Mouse (Mus musculus): ENCODE results near the gene Plagl1. TPM values are rescaled to one million over a fixed set of nuclear protein-coding genes. Genes with fewer than 3 reads are reported as not detected.

Gene Plagl1
- polyA plus RNA-seq, 1 experiment from 2014 or later: 38.6 TPM

DNA sequence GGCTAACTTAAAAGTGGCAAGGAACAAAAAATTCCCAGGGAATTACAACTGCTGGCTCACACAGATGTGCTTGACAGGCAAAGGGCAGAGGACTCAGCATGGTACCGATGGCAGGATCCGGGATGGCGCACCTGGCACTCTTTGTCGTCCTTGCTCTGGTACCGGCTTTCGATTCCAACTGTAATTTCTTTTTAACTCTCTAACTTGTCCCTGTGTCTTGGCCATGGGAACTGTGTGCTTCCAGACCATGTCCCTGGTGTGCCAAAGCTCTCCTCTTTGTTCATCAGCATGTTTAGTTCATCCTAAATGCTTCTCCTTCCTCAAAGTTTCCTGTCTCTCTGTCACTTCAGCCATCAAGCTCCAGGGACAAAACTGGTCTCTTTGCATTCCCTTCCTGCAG, 77.6 kb downstream of the Plagl1 start:
- no peak overlapping the region for H3K27ac ChIP-seq (ENCODE audit: low read length)
- no peak overlapping the region for H3K4me2 ChIP-seq (ENCODE audit: low read length)
- H3K27me3 ChIP-seq (replicated peaks; ENCODE audit: control insufficient read depth, insufficient read depth, low read length): no peaks in the 10 kb centered on the region
- H3K4me3 ChIP-seq (replicated peaks; ENCODE audit: low read length): no peak overlapping the region
- 86% methylated on average over 6 of the region's 6 CpGs for WGBS
- no peak for ATAC-seq
- no peaks in the 10 kb centered on the region for H3K36me3 ChIP-seq (ENCODE audit: control insufficient read depth, insufficient read depth)
- no peaks in the 10 kb centered on the region for H3K4me1 ChIP-seq (replicated peaks; ENCODE audit: control insufficient read depth, insufficient read depth, low read length)
- no peak overlapping the region for H3K9ac ChIP-seq (replicated peaks; ENCODE audit: low read depth, low read length)
- no peaks in the 10 kb centered on the region for H3K9me3 ChIP-seq (ENCODE audit: control insufficient read depth, low read length)

DNA sequence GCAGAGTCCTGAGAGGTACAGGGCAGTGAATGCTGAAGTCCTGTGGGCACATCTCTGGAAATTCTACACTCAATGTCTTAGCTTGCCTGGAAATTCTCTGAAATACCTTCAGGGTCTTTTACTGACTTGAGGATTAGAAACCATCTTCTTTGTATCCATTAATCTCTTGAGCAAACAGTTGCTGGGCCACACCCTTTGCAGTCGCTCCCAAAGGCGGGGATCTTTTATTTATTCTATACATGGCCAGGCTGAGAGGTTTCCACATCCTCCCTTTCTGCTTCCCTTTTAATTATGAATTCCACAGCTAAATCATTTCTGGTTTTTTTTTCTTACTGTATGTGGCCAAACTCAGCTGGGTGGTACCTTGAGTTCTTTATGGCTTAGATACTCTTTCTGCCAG, 80.1 kb downstream of the Plagl1 start:
- no peak for ATAC-seq
- Histone ChIP-seq H3K27ac (ENCODE audit: low read length) (no peak overlapping the region), H3K9me3 (ENCODE audit: control insufficient read depth, low read length) (no peaks in the 10 kb centered on the region), H3K9ac (replicated peaks; ENCODE audit: low read depth, low read length) (no peak overlapping the region), H3K27me3 (replicated peaks; ENCODE audit: control insufficient read depth, insufficient read depth, low read length) (no peaks in the 10 kb centered on the region), H3K4me1 (replicated peaks; ENCODE audit: control insufficient read depth, insufficient read depth, low read length) (no peaks in the 10 kb centered on the region), H3K36me3 (ENCODE audit: control insufficient read depth, insufficient read depth) (no peaks in the 10 kb centered on the region), H3K4me3 (replicated peaks; ENCODE audit: low read length) (no peak overlapping the region), H3K4me2 (ENCODE audit: low read length) (no peak overlapping the region)
- 75% methylated on average over 2 of the region's 2 CpGs for WGBS

DNA sequence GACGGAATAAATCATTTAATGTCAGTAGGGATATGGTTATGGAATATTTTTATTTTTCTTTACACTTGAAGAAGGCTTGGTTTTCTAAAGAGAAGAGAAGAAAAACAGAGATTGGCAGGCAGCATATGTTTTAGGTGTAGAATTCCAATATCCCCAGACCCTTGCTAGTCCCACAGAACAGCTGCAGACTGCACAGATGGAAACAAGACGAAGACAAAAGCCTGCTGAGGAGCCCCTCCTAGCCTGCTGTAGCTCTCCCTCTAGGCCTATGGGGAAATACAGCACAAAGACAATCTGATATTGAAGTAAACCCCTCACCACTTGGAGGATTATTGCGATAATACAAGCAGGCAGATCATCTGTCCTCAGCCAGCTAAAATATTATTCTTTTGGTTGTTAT, 90.1 kb downstream of the Plagl1 start:
- Histone ChIP-seq H3K4me3 (replicated peaks; ENCODE audit: low read length) (no peak overlapping the region), H3K9ac (replicated peaks; ENCODE audit: low read depth, low read length) (no peak overlapping the region), H3K27me3 (replicated peaks; ENCODE audit: control insufficient read depth, insufficient read depth, low read length) (no peaks in the 10 kb centered on the region), H3K4me2 (ENCODE audit: low read length) (no peak overlapping the region), H3K4me1 (replicated peaks; ENCODE audit: control insufficient read depth, insufficient read depth, low read length) (no peaks in the 10 kb centered on the region; the same call in 1 of the 2 replicates), H3K9me3 (ENCODE audit: control insufficient read depth, low read length) (no peaks in the 10 kb centered on the region), H3K27ac (ENCODE audit: low read length) (no peak overlapping the region), H3K36me3 (ENCODE audit: control insufficient read depth, insufficient read depth) (no peaks in the 10 kb centered on the region)
- no peak for ATAC-seq
- WGBS: 69% methylated on average over 3 of the region's 3 CpGs

DNA sequence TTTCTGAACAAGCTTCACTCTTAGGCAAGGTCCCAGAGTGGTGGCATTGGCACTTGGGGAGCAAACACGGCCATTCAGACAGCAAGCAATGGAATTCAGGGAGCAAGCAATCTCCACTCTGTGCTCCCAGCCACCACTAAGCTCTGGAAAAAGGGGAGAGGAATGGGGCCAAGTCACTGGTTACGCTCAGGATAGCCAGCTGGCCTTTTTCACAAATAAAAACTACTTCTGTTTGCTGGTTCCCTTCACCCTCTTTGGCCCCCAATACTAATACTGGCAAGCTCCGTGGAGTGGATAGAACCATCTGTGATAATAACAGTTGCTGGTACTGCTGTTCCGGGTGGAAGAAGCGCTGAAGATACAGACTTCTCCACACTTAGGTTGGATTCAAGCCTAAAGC, 91.0 kb downstream of the Plagl1 start:
- Histone ChIP-seq H3K27me3 (replicated peaks; ENCODE audit: control insufficient read depth, insufficient read depth, low read length) (no peaks in the 10 kb centered on the region), H3K4me2 (ENCODE audit: low read length) (no peak overlapping the region), H3K36me3 (ENCODE audit: control insufficient read depth, insufficient read depth) (no peaks in the 10 kb centered on the region), H3K4me1 (replicated peaks; ENCODE audit: control insufficient read depth, insufficient read depth, low read length) (no peaks in the 10 kb centered on the region; the same call in 1 of the 2 replicates), H3K27ac (ENCODE audit: low read length) (no peak overlapping the region), H3K9ac (replicated peaks; ENCODE audit: low read depth, low read length) (no peak overlapping the region), H3K9me3 (ENCODE audit: control insufficient read depth, low read length) (no peaks in the 10 kb centered on the region), H3K4me3 (replicated peaks; ENCODE audit: low read length) (no peak overlapping the region)
- ATAC-seq: peak; percentile 47
- 63% methylated on average over 5 of the region's 5 CpGs for WGBS

DNA sequence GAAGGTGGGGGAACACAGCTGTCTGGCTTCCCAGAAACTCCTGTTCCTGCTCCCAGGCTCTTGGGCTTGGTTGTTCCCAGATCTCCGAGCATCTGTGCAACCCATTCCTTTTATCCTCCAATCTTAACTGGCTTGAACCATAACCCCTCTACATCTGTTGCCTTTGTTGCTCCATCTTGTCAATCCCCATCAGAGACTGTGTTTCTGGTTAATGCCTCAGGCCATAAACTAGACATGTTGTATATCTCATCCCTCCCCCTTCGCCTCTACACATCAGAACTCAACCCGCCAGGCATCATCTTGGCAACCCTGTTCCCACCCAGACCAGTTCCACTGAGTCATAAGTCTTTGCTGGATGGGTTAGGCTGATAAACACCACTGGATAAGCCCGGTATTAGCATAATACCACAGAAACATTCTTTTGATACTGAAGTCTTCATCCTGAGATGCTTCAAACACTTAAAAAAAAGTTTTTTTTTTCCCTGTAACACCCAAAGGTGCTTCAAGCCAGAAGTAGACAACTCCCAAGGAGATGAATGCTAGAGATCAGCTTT, 92.6 kb downstream of the Plagl1 start:
- no peak overlapping the region for H3K9ac ChIP-seq (replicated peaks; ENCODE audit: low read depth, low read length)
- no peak overlapping the region for H3K4me3 ChIP-seq (replicated peaks; ENCODE audit: low read length)
- ATAC-seq: no peak
- H3K9me3 ChIP-seq (ENCODE audit: control insufficient read depth, low read length): no peaks in the 10 kb centered on the region
- H3K4me2 ChIP-seq (ENCODE audit: low read length): no peak overlapping the region
- no peaks in the 10 kb centered on the region for H3K36me3 ChIP-seq (ENCODE audit: control insufficient read depth, insufficient read depth)
- no peaks in the 10 kb centered on the region; the same call in 1 of the 2 replicates for H3K4me1 ChIP-seq (replicated peaks; ENCODE audit: control insufficient read depth, insufficient read depth, low read length)
- H3K27ac ChIP-seq (ENCODE audit: low read length): no peak overlapping the region
- H3K27me3 ChIP-seq (replicated peaks; ENCODE audit: control insufficient read depth, insufficient read depth, low read length): no peaks in the 10 kb centered on the region
- 96% methylated on average over 4 of the region's 4 CpGs for whole genome bisulfite sequencing

DNA sequence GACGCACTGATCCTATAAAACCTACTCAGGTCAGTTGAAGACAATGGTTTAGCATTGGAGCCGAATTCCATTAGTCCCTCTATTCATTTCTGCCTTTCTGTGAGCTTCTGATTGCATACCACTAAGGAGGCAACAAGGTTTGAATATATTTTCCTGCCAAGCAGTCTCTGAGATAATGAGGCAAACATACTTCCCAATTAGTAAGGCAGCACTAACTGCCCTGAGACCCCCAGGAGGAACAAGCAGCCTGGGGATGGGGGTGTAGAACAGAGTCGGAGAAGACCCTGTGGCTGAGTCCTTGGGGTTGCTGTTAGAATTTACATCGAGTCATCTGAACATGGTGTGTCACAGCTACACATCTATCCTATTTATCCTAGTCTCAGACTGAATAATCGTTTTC, 95.1 kb downstream of the Plagl1 start:
- no peaks in the 10 kb centered on the region for H3K36me3 ChIP-seq (ENCODE audit: control insufficient read depth, insufficient read depth)
- no peak for ATAC-seq
- no peaks in the 10 kb centered on the region for H3K9me3 ChIP-seq (ENCODE audit: control insufficient read depth, low read length)
- H3K4me1 ChIP-seq (replicated peaks; ENCODE audit: control insufficient read depth, insufficient read depth, low read length): no peaks in the 10 kb centered on the region; the same call in 1 of the 2 replicates
- H3K27ac ChIP-seq (ENCODE audit: low read length): no peak overlapping the region
- H3K4me2 ChIP-seq (ENCODE audit: low read length): no peak overlapping the region
- H3K27me3 ChIP-seq (replicated peaks; ENCODE audit: control insufficient read depth, insufficient read depth, low read length): no peaks in the 10 kb centered on the region
- no peak overlapping the region for H3K4me3 ChIP-seq (replicated peaks; ENCODE audit: low read length)
- H3K9ac ChIP-seq (replicated peaks; ENCODE audit: low read depth, low read length): no peak overlapping the region
- WGBS: 26% methylated on average over 5 of the region's 5 CpGs

DNA sequence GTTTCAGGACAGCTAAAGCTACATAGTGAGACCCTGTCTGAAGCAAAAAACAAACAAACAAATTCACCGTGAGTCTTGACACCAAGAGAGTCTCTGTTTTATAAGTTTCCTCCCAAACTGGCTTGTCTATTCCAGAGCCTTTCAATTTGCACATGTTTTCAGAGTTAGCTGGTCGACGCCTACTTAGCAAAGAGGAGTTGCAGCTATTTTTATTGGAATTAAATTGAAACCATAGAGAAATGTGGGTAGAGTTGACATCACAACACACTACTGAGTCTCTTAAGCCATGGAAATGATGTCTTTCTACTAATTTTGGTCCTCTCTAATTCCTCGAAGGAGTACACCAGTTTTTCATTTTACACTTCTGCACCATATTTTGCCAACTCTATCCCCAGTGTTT, 100.6 kb downstream of the Plagl1 start:
- WGBS: 94% methylated on average over 4 of the region's 4 CpGs
- H3K9ac ChIP-seq (replicated peaks; ENCODE audit: low read depth, low read length): no peak overlapping the region
- no peaks in the 10 kb centered on the region for H3K4me1 ChIP-seq (replicated peaks; ENCODE audit: control insufficient read depth, insufficient read depth, low read length)
- H3K4me3 ChIP-seq (replicated peaks; ENCODE audit: low read length): no peak overlapping the region
- H3K27me3 ChIP-seq (replicated peaks; ENCODE audit: control insufficient read depth, insufficient read depth, low read length): no peaks in the 10 kb centered on the region
- no peaks in the 10 kb centered on the region for H3K36me3 ChIP-seq (ENCODE audit: control insufficient read depth, insufficient read depth)
- H3K4me2 ChIP-seq (ENCODE audit: low read length): no peak overlapping the region
- H3K9me3 ChIP-seq (ENCODE audit: control insufficient read depth, low read length): peaks cover 3% of the 10 kb centered on the region; the same call in 1 of the 2 replicates
- H3K27ac ChIP-seq (ENCODE audit: low read length): no peak overlapping the region
- no peak for ATAC-seq

DNA sequence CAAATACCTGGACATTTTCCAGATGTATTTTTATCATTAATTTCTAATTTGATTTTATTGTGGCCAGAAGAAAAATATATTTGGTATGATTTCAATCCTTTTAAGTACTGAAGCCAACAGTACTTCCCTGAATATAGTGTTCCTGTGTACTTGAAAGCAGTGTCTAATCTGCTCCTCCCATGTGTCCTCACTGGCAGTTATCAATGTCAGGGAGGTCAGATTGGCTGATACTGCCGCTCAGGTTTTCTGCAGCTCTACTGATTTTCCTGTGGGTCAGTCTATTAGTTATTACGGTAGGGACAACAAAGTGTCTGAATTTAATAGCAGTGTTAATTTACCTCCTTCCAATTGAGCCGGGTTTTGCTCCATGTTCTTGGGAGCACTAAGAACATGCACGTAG, 101.7 kb downstream of the Plagl1 start:
- ATAC-seq: no peak
- Histone ChIP-seq H3K4me2 (ENCODE audit: low read length) (no peak overlapping the region), H3K36me3 (ENCODE audit: control insufficient read depth, insufficient read depth) (no peaks in the 10 kb centered on the region), H3K4me3 (replicated peaks; ENCODE audit: low read length) (no peak overlapping the region), H3K9me3 (ENCODE audit: control insufficient read depth, low read length) (peaks cover 3% of the 10 kb centered on the region; the same call in 1 of the 2 replicates), H3K27ac (ENCODE audit: low read length) (no peak overlapping the region), H3K9ac (replicated peaks; ENCODE audit: low read depth, low read length) (no peak overlapping the region), H3K27me3 (replicated peaks; ENCODE audit: control insufficient read depth, insufficient read depth, low read length) (no peaks in the 10 kb centered on the region), H3K4me1 (replicated peaks; ENCODE audit: control insufficient read depth, insufficient read depth, low read length) (no peaks in the 10 kb centered on the region)
- WGBS: 88% methylated on average over 4 of the region's 4 CpGs

DNA sequence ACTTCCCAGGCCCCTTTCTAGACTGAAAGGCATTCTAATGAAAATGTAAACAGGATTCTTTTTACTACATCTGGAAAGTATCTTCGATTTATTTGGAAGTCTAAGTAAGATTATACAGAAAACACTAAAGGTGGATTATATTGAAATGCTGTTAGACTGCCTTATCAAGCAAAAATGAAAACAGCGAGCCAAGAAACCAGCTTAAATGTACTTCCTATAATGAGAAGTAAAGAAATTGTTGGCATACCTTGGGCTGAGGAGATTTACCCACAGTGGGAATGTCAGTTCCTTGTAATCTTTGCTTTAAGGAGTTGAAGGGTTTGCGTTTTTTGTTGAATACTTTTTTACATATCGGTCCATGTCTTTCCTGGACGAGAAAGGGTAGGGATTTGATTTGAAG, 108.2 kb downstream of the Plagl1 start:
- peaks cover 3% of the 10 kb centered on the region; the same call in 1 of the 2 replicates for H3K9me3 ChIP-seq (ENCODE audit: control insufficient read depth, low read length)
- ATAC-seq: no peak
- H3K4me3 ChIP-seq (replicated peaks; ENCODE audit: low read length): no peak overlapping the region
- no peak overlapping the region for H3K27ac ChIP-seq (ENCODE audit: low read length)
- H3K27me3 ChIP-seq (replicated peaks; ENCODE audit: control insufficient read depth, insufficient read depth, low read length): no peaks in the 10 kb centered on the region
- H3K9ac ChIP-seq (replicated peaks; ENCODE audit: low read depth, low read length): no peak overlapping the region
- peaks cover 19% of the 10 kb centered on the region for H3K4me1 ChIP-seq (replicated peaks; ENCODE audit: control insufficient read depth, insufficient read depth, low read length)
- no peaks in the 10 kb centered on the region for H3K36me3 ChIP-seq (ENCODE audit: control insufficient read depth, insufficient read depth)
- no peak overlapping the region for H3K4me2 ChIP-seq (ENCODE audit: low read length)
- 87% methylated on average over 5 of the region's 5 CpGs for WGBS

All from forebrain, embryonic 16.5 days (tissue).